Mouse (Mus musculus) cerebellum, adult 9-10 months (tissue): Measurements from ENCODE around the gene Vmn1r67.

ENCODE experiments used
- DNase-seq: peaks from one replicate; pipeline ENCODE4 v3.0.0; 2022

Gene Vmn1r67

DNA sequence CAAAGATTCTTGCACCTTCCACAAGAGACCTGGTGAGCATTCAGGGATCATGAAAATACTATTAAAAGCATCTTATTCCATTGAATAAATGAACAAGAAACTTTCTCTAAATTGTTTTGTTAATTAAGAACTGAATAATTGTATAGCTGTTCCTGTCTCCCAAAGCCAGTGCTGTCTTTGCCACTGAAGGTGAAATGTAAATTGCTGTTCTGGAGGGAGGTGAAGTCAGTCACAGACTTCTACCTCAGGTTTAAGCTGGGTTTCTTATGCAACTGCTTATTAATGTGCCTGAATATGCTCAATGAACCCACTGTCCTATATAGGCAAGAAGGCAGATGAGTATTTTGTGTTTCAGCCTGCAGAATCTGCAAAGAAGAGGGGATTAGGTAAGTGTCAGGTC lies at the start of gene Vmn1r67:
Gene Vmn1r67, plus strand, starts transcription at position 301 of the 400 bp plus-strand sequence.
- DNase-seq: no peak

- DNase-seq: no peak
Measured at GRCm38 (mm10) chr7:10458166-10458565, 15.0 kb downstream of the Vmn1r67 start.

- DNase-seq: no peak
Measured at GRCm38 (mm10) chr7:10479813-10480212, 36.7 kb downstream of the Vmn1r67 start.

DNA sequence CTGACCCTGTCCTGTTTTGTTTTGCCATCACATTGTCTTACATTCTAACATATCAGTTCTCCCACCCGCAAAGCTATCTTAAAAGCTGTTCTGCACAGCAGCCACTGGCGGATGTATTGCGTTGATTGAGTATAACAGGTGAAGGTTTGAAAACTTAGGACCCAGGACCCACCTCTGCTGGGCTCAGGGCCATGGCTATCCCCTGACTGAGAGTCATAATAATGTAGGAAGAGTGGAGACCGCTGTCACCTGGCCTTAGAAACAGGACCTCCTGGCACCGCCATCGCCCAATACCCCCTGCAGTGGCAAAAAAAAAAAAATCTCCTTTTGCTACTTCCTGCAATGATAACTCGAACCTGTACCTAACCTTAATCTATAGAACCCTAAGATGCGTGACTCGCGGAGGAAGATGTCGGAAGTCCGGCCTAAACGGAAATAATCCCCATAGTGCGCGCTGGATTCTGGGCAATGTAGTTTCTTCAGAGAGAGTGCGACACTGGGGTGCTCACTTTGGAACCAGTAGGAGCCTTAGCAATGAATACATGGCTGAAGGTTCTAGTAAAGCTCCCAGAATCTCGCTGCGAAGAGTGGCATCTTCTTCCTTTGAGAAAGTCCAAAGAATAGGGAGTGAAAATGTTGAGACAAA lies 37.6 kb downstream of the Vmn1r67 start:
- peak; percentile 68 for DNase-seq

DNA sequence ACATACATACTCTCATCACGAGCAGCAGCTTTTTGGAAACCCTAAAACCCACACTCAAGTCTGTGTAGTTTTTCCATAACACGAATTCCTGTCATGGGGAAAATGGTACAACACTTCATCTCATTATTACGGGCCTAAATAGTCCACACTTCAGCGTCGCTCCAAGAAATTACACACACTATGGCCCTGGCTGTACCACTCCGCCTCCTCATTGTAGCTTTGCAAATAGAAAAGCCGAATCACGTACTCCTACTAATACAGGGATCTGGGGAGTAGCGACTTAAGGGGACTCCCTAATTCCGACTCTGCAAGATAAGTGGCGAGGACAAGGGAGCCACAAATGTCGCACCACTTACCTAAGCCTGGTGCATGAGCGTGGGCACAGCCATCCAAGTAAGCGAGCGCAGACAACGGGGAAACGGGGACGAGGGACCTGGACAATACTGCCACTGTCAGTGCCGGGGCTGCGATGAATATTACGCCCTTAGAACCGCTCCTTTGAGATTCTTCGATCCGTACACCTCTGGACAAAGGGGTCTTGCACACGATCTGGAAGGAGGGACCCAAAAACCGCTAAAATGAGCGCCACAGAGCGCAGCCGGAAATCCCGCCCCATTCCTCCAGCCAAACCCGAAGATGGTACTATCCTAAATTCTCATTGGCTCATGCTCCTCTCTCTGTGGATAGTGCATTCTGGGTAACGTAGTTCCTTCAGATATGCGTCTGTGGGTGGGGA lies 51.8 kb downstream of the Vmn1r67 start, which contains the start of gene Zik1:
Gene Zik1, minus strand, starts transcription at position 609 of the 736 bp plus-strand sequence.
- peak; percentile 86 for DNase-seq

GRCm38 (mm10) chr7:10495578-10495977 lies 52.4 kb downstream of the Vmn1r67 start:
- no peak for DNase-seq
